ENCODE assay signal across 9 mouse cellular contexts in the genomic region with DNA sequence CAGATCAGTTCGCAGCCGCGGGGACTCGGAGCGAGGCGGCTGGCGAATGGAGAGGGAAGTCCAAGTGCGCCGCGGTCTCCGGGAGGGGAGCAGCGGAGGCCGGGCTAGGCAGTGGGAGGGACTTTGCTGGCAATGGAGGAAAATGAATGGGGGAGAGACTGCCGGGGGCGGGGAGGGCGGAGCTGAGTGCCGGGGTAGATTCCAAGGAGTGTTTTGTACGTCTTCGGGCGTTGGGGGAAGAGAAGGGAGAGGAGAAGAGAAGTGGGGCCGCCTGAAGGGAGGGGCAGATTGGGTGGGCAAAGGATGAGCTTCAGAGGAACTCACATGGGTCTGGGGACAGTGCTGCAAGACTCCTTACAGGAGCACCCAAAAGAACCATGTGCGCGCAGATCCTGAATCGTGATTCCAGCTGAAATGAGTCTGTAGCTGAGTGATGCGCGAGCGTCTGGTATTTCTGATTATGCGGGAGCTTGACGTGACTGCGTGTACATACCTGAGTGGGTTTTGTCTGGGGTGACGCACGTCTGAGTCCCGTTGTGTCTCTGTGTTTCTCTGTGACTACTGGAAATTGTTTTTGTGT. TPM values are rescaled to one million over a fixed set of nuclear protein-coding genes. Genes with fewer than 3 reads are reported as not detected.
DNase-seq lines count a peak whose midpoint lies in the region; ATAC-seq and TF ChIP-seq lines count a peak whose summit lies in the region.
"Had no signal": no experiment of that assay in that cellular context is flagged by ENCODE, and none has a peak within 500 bp of the region (broad histone marks: within the 10 kb centered on the region; RNA-seq: fewer than 3 reads in every experiment).

Gene Brinp1, minus strand, starts transcription at position 76 of the 580 bp plus-strand sequence.

- H3K9ac ChIP-seq in kidney, postnatal 0 days (ENCODE audit: low read depth, low read length) = no peak within 1 kb of the TSS

- H3K4me3 ChIP-seq in kidney, postnatal 0 days (replicated peaks; ENCODE audit: low read depth, low read length) = peak within 1 kb of the TSS; percentile 33
- peak within 1 kb of the TSS; percentile 42 for H3K4me3 ChIP-seq in lung, adult 2 months (replicated peaks; ENCODE audit: extremely low read depth, low read depth, low read length)

- no peak for TF ChIP-seq CTCF in kidney, postnatal 0 days (IDR thresholded peaks at IDR 0.05; ENCODE audit: low read depth)
- TF ChIP-seq CTCF in lung, adult 2 months (IDR thresholded peaks at IDR 0.05; ENCODE audit: insufficient read depth, low read length) = no peak

- ATAC-seq in kidney, postnatal 0 days (replicated peaks; ENCODE audit: low FRiP score, low read depth) = peak; percentile 21; the same call in 1 of the 2 replicates
- ATAC-seq in monocyte, adult 5-6 weeks (replicated peaks; ENCODE audit: insufficient number of reproducible peaks, low FRiP score, low TSS enrichment, poor library complexity, severe bottlenecking) = no peak
- ATAC-seq: Patski had no signal

- H3K4me2 ChIP-seq in kidney, postnatal 0 days (ENCODE audit: low read length) = peak within 1 kb of the TSS; percentile 73

- H3K36me3 ChIP-seq in kidney, postnatal 0 days (ENCODE audit: insufficient read depth, low read length) = no peaks in the 10 kb centered on the region

- under 1% methylated on average over 33 of the region's 33 CpGs for WGBS in kidney, postnatal 0 days
- 2% methylated on average over 33 of the region's 33 CpGs for WGBS in lung, adult 2 months

- no peak for TF ChIP-seq POLR2A in lung, adult 2 months (IDR thresholded peaks at IDR 0.05; ENCODE audit: borderline replicate concordance, extremely low read depth, low read depth, low read length)

- DNase-seq in kidney, postnatal 0 days (ENCODE audit: low spot score) = peak; percentile 67
- DNase-seq in kidney, adult 11 months = no peak
- DNase-seq in cerebellum, adult 9-11 months = peak; percentile 96
- peak; percentile 84 to 92 for DNase-seq in frontal cortex, adult 2 months (ENCODE audit: extremely low spot score in 1 of 2, low spot score in 1 of 2)
- peak; percentile 80 to 86 for DNase-seq in layer of hippocampus, postnatal 10 days (ENCODE audit: low spot score in 2 of 2)
- DNase-seq in lung, adult 2 months = no peak
- DNase-seq in retina, embryonic 14.5 days (ENCODE audit: low spot score) = peak; percentile 74

- H3K27ac ChIP-seq in kidney, postnatal 0 days = no peak within 1 kb of the TSS

- H3K4me1 ChIP-seq in kidney, postnatal 0 days (replicated peaks; ENCODE audit: insufficient read depth, low read length) = no peaks in the 10 kb centered on the region
- no peaks in the 10 kb centered on the region for H3K4me1 ChIP-seq in lung, adult 2 months (ENCODE audit: control insufficient read depth, insufficient read depth, low read length)

- H3K9me3 ChIP-seq in kidney, postnatal 0 days (replicated peaks; ENCODE audit: low read length) = no peaks in the 10 kb centered on the region

- peaks cover 8% of the 10 kb centered on the region; the same call in 1 of the 2 replicates for H3K27me3 ChIP-seq in kidney, postnatal 0 days (ENCODE audit: insufficient read depth, low read length)
- H3K27me3 ChIP-seq: Patski had no signal

RNA-seq across cellular contexts. Expression of gene Brinp1, which starts in this region (rescaled TPM):
- polyA plus RNA-seq in kidney, postnatal 0 days (2015; fragmentation: Nextera tagmentation; extraction: Ambion mirVana) = 1.8 and 2.5 TPM in 2 replicates
- 94.8 and 107 TPM in 2 replicates for polyA plus RNA-seq in frontal cortex, adult 2 months (2012; rRNA removed)
- 100 to 1,000 TPM; 178 to 195 TPM for total RNA-seq in layer of hippocampus, postnatal 10 days (2021)
- polyA plus RNA-seq in lung, adult 2 months (2012; rRNA removed) = 0.71 and 1.1 TPM in 2 replicates
- total RNA-seq in monocyte, adult 5-6 weeks (2017) = not detected in 3 replicates
- polyA plus RNA-seq: Patski had no signal

Comparison
In these comparisons a context has a peak if more than half of its experiments do, and no peak if none do; other contexts are left out.
1. RNA of gene Brinp1 (total RNA-seq): 178 to 195 TPM in layer of hippocampus, postnatal 10 days; not detected in monocyte, adult 5-6 weeks; every median in the first group is over 100 times any median in the second.
2. RNA of gene Brinp1 (polyA plus RNA-seq): 94.8 to 107 TPM in frontal cortex, adult 2 months; 1.8 to 2.5 TPM in kidney, postnatal 0 days and 0.71 to 1.1 TPM in lung, adult 2 months; every median in the first group is over 10 times any median in the second.
3. DNase-seq: peak in kidney, postnatal 0 days (single experiment), cerebellum, adult 9-11 months (single experiment), frontal cortex, adult 2 months (2 of 2), layer of hippocampus, postnatal 10 days (2 of 2) and retina, embryonic 14.5 days (single experiment); none in kidney, adult 11 months (single experiment) and lung, adult 2 months (single experiment).